Mouse (Mus musculus) hindbrain, embryonic 16.5 days (tissue): ENCODE measurements around the gene Mindy2. TPM values are rescaled to one million over a fixed set of nuclear protein-coding genes. Genes with fewer than 3 reads are reported as not detected.

Source experiments
- ATAC-seq: fragments of 200-750 bp; cut with Nextera tagmentation; 2 replicates; pipeline ENCODE4 v1.8.0; 2017; ENCODE audit warnings: moderate TSS enrichment, moderate library complexity
- H3K27ac ChIP-seq: fragments of 300-500 bp; sonication (generic); 2 replicates; pipeline ENCODE4 v1.5.1; 2014; ENCODE audit warnings: low read depth, mild to moderate bottlenecking, control low read depth, low read length, moderate library complexity
- H3K27me3 ChIP-seq: fragments of 300-500 bp; sonication (generic); replicated peaks from 2 replicates; pipeline ENCODE4 v1.6.1; 2014; ENCODE audit warnings: low read length; ENCODE audit not compliant: control insufficient read depth, insufficient read depth
- H3K36me3 ChIP-seq: fragments of 300-500 bp; sonication (generic); 2 replicates; pipeline ENCODE4 v1.6.1; 2014; ENCODE audit warnings: mild to moderate bottlenecking, low read length, moderate library complexity, mixed read lengths; ENCODE audit not compliant: control insufficient read depth, insufficient read depth
- H3K4me1 ChIP-seq: fragments of 300-500 bp; sonication (generic); 2 replicates; pipeline ENCODE4 v1.6.1; 2014; ENCODE audit warnings: low read depth, low read length; ENCODE audit not compliant: control insufficient read depth, insufficient read depth
- H3K4me2 ChIP-seq: fragments of 300-500 bp; sonication (generic); 2 replicates; pipeline ENCODE4 v1.6.1; 2014; ENCODE audit warnings: mild to moderate bottlenecking, low read length, control low read depth, moderate library complexity
- H3K4me3 ChIP-seq: fragments of 300-500 bp; sonication (generic); 2 replicates; pipeline ENCODE4 v1.5.1; 2014; ENCODE audit warnings: mild to moderate bottlenecking, low read length, control low read depth, moderate library complexity
- H3K9ac ChIP-seq: fragments of 300-500 bp; sonication (generic); 2 replicates; pipeline ENCODE4 v1.6.1; 2014; ENCODE audit warnings: low read depth, mild to moderate bottlenecking, control low read depth, low read length, moderate library complexity
- H3K9me3 ChIP-seq: fragments of 300-500 bp; sonication (generic); 2 replicates; pipeline ENCODE4 v1.6.1; 2014; ENCODE audit warnings: mild to moderate bottlenecking, low read length, moderate library complexity; ENCODE audit not compliant: control insufficient read depth
- WGBS: fragments of 180-500 bp; shearing (Covaris S2); extraction: QIAGEN DNeasy Blood & Tissue Kit; methylation state at CpG from one replicate; pipeline ENCODE4 v1.1.7; 2014; 5-methylcytosine and 5-hydroxymethylcytosine counted together
- polyA plus RNA-seq: library from polyadenylated mRNA; unstranded; fragments of >200 nt; fragmentation: Nextera tagmentation; extraction: Ambion mirVana; gene quantifications from 2 replicates; pipeline ENCODE4 v1.2.1, GENCODE M21; 2015

The Mindy2 gene
- polyA plus RNA-seq, 1 experiment from 2014 or later = 22.2 TPM

- Histone ChIP-seq H3K4me1 (no peaks in the 10 kb centered on the region), H3K9me3 (no peaks in the 10 kb centered on the region), H3K4me2 (no peak overlapping the region), H3K4me3 (no peak overlapping the region), H3K27ac (no peak overlapping the region), H3K36me3 (peaks cover 10% of the 10 kb centered on the region), H3K27me3 (no peaks in the 10 kb centered on the region), H3K9ac (no peak overlapping the region)
- WGBS = 76% methylated on average over 3 of the region's 3 CpGs
- no peak for ATAC-seq
Observed at GRCm38 (mm10) chr9:70611026-70611673, 45.8 kb downstream of the Mindy2 start.

- H3K4me1 ChIP-seq = no peaks in the 10 kb centered on the region
- no peak overlapping the region for H3K9ac ChIP-seq
- no peak for ATAC-seq
- H3K27ac ChIP-seq = no peak overlapping the region
- H3K9me3 ChIP-seq = no peaks in the 10 kb centered on the region
- no peaks in the 10 kb centered on the region for H3K27me3 ChIP-seq
- H3K36me3 ChIP-seq = peaks cover 8% of the 10 kb centered on the region; the same call in 1 of the 2 replicates
- whole genome bisulfite sequencing = 92% methylated on average over 1 of the region's 1 CpGs
- no peak overlapping the region for H3K4me2 ChIP-seq
- no peak overlapping the region for H3K4me3 ChIP-seq
Observed at GRCm38 (mm10) chr9:70602186-70602845, 54.7 kb downstream of the Mindy2 start.

GRCm38 (mm10) chr9:70598271-70598670 lies 58.7 kb downstream of the Mindy2 start:
- H3K4me2 ChIP-seq = no peak overlapping the region
- no peak overlapping the region for H3K4me3 ChIP-seq
- peaks cover 5% of the 10 kb centered on the region for H3K36me3 ChIP-seq
- no peaks in the 10 kb centered on the region for H3K27me3 ChIP-seq
- H3K9ac ChIP-seq = no peak overlapping the region
- H3K27ac ChIP-seq = no peak overlapping the region
- no peak for ATAC-seq
- H3K9me3 ChIP-seq = no peaks in the 10 kb centered on the region
- 97% methylated on average over 2 of the region's 2 CpGs for WGBS
- no peaks in the 10 kb centered on the region for H3K4me1 ChIP-seq

- no peak overlapping the region for H3K27ac ChIP-seq
- H3K27me3 ChIP-seq = no peaks in the 10 kb centered on the region
- no peak overlapping the region for H3K4me2 ChIP-seq
- 64% methylated on average over 9 of the region's 9 CpGs for WGBS
- H3K9ac ChIP-seq = no peak overlapping the region
- no peak overlapping the region for H3K4me3 ChIP-seq
- no peak for ATAC-seq
- H3K9me3 ChIP-seq = no peaks in the 10 kb centered on the region
- no peaks in the 10 kb centered on the region for H3K4me1 ChIP-seq
- H3K36me3 ChIP-seq = peaks cover 38% of the 10 kb centered on the region
Observed at GRCm38 (mm10) chr9:70591486-70591885, 65.5 kb downstream of the Mindy2 start.

GRCm38 (mm10) chr9:70590775-70591174 lies 66.2 kb downstream of the Mindy2 start:
- no peaks in the 10 kb centered on the region for H3K9me3 ChIP-seq
- no peak overlapping the region for H3K4me2 ChIP-seq
- H3K4me3 ChIP-seq = no peak overlapping the region
- peaks cover 41% of the 10 kb centered on the region for H3K36me3 ChIP-seq
- H3K4me1 ChIP-seq = no peaks in the 10 kb centered on the region
- H3K9ac ChIP-seq = no peak overlapping the region
- no peak for ATAC-seq
- no peaks in the 10 kb centered on the region for H3K27me3 ChIP-seq
- WGBS = 94% methylated on average over 4 of the region's 4 CpGs
- no peak overlapping the region for H3K27ac ChIP-seq

GRCm38 (mm10) chr9:70587171-70587570 lies 69.8 kb downstream of the Mindy2 start:
- no peaks in the 10 kb centered on the region for H3K9me3 ChIP-seq
- 94% methylated on average over 5 of the region's 5 CpGs for WGBS
- no peak overlapping the region for H3K27ac ChIP-seq
- H3K9ac ChIP-seq = no peak overlapping the region
- H3K4me1 ChIP-seq = no peaks in the 10 kb centered on the region
- no peaks in the 10 kb centered on the region for H3K27me3 ChIP-seq
- peaks cover 45% of the 10 kb centered on the region for H3K36me3 ChIP-seq
- ATAC-seq = no peak
- no peak overlapping the region for H3K4me2 ChIP-seq
- no peak overlapping the region for H3K4me3 ChIP-seq

- no peak overlapping the region for H3K4me3 ChIP-seq
- H3K27me3 ChIP-seq = no peaks in the 10 kb centered on the region
- H3K4me2 ChIP-seq = no peak overlapping the region
- H3K4me1 ChIP-seq = no peaks in the 10 kb centered on the region
- H3K9ac ChIP-seq = no peak overlapping the region
- no peaks in the 10 kb centered on the region for H3K9me3 ChIP-seq
- H3K27ac ChIP-seq = no peak overlapping the region
- ATAC-seq = no peak
- H3K36me3 ChIP-seq = peaks cover 54% of the 10 kb centered on the region
- 93% methylated on average over 5 of the region's 5 CpGs for WGBS
Observed at GRCm38 (mm10) chr9:70585172-70585571, 71.8 kb downstream of the Mindy2 start.

- peaks cover 53% of the 10 kb centered on the region for H3K36me3 ChIP-seq
- H3K9ac ChIP-seq = no peak overlapping the region
- no peak overlapping the region for H3K27ac ChIP-seq
- no peak overlapping the region for H3K4me2 ChIP-seq
- no peaks in the 10 kb centered on the region for H3K4me1 ChIP-seq
- ATAC-seq = no peak
- H3K4me3 ChIP-seq = no peak overlapping the region
- no peaks in the 10 kb centered on the region for H3K27me3 ChIP-seq
- 89% methylated on average over 14 of the region's 14 CpGs for WGBS
- no peaks in the 10 kb centered on the region for H3K9me3 ChIP-seq
Observed at GRCm38 (mm10) chr9:70584641-70585040, 72.3 kb downstream of the Mindy2 start.

GRCm38 (mm10) chr9:70580956-70581355 lies 76.0 kb downstream of the Mindy2 start:
- H3K36me3 ChIP-seq = peaks cover 25% of the 10 kb centered on the region

More at GRCm38 (mm10) chr9:70580956-70581355, 76.0 kb downstream of the Mindy2 start:
- Histone ChIP-seq H3K27me3 (no peaks in the 10 kb centered on the region), H3K4me2 (no peak overlapping the region), H3K27ac (no peak overlapping the region), H3K4me3 (no peak overlapping the region), H3K9me3 (no peaks in the 10 kb centered on the region), H3K9ac (no peak overlapping the region), H3K4me1 (no peaks in the 10 kb centered on the region)
- WGBS = 89% methylated on average over 5 of the region's 5 CpGs
- ATAC-seq = no peak
